Mouse (Mus musculus) neural tube, embryonic 14.5 days (tissue): ENCODE data around the gene Itgb3. TPM values are rescaled to one million over a fixed set of nuclear protein-coding genes. Genes with fewer than 3 reads are reported as not detected.

Experiments used
- ATAC-seq: fragments of 200-750 bp; cut with Nextera tagmentation; 2 replicates; pipeline ENCODE4 v1.8.0; 2017; ENCODE audit warnings: low read depth, mild to moderate bottlenecking, moderate TSS enrichment, moderate library complexity
- H3K27ac ChIP-seq: fragments of 300-500 bp; sonication (generic); 2 replicates; pipeline ENCODE4 v1.5.1; 2014; ENCODE audit warnings: low read depth, mild to moderate bottlenecking, control low read depth, low read length, moderate library complexity, mixed read lengths
- H3K27me3 ChIP-seq: fragments of 300-500 bp; sonication (generic); 2 replicates; pipeline ENCODE4 v1.6.1; 2014; ENCODE audit warnings: low read length; ENCODE audit not compliant: control insufficient read depth, insufficient read depth
- H3K36me3 ChIP-seq: fragments of 300-500 bp; sonication (generic); 2 replicates; pipeline ENCODE4 v1.6.1; 2014; ENCODE audit warnings: low read length, mixed read lengths; ENCODE audit not compliant: control insufficient read depth, insufficient read depth
- H3K4me1 ChIP-seq: fragments of 300-500 bp; sonication (generic); 2 replicates; pipeline ENCODE4 v1.6.1; 2014; ENCODE audit warnings: low read length; ENCODE audit not compliant: control insufficient read depth, insufficient read depth
- H3K4me2 ChIP-seq: fragments of 300-500 bp; sonication (generic); 2 replicates; pipeline ENCODE4 v1.6.1; 2014; ENCODE audit warnings: mild to moderate bottlenecking, low read depth, low read length, control low read depth
- H3K4me3 ChIP-seq: fragments of 300-500 bp; sonication (generic); 2 replicates; pipeline ENCODE4 v1.5.1; 2014; ENCODE audit warnings: low read depth, low read length, control low read depth, mixed read lengths
- H3K9ac ChIP-seq: fragments of 300-500 bp; sonication (generic); replicated peaks from 2 replicates; pipeline ENCODE4 v1.6.1; 2014; ENCODE audit warnings: low read depth, mild to moderate bottlenecking, control low read depth, low read length, mixed read lengths
- H3K9me3 ChIP-seq: fragments of 300-500 bp; sonication (generic); 2 replicates; pipeline ENCODE4 v1.6.1; 2016; ENCODE audit warnings: low read length; ENCODE audit not compliant: control insufficient read depth
- WGBS: fragments of 180-500 bp; shearing (Covaris S2); extraction: QIAGEN DNeasy Blood & Tissue Kit; methylation state at CpG from one replicate; pipeline ENCODE4 v1.1.7; 2014; 5-methylcytosine and 5-hydroxymethylcytosine counted together
- polyA plus RNA-seq: library from polyadenylated mRNA; unstranded; fragments of >200 nt; fragmentation: Nextera tagmentation; extraction: Ambion mirVana; gene quantifications from 2 replicates; pipeline ENCODE4 v1.2.1, GENCODE M21; 2014

The Itgb3 gene
- polyA plus RNA-seq, 1 experiment from 2014 or later: 0.40 TPM

DNA sequence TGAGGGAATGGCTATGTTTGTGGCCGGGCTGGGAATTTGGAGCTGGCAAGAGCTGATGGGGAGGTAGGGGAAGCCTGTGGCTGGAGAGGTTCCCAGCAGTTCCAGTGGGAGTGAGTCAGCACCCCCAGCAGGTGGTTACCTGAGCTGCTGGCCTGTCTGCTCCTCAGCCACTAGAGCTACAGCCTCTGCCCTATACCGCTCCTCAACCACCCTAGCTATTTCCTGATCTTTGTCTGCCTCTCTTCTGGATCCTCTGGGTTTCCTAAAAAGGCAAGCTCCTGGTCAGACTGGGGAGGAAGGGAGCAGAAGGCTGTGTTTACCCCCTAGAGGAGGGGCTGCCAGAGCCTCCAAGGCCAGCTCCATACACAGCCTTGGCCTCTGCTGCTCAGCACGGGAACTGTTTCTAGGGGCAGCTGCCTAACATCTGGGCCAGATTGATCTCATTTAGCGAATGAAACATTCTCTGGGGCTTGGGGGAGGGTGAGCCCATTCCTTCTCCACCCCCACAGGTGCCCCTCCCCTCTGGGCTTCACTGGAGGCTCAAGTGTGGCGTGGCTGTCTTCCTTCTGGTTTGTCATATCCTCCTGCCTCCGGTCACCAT is 17.1 kb downstream of the Itgb3 start:
- Histone ChIP-seq H3K9me3 (no peaks in the 10 kb centered on the region), H3K36me3 (no peaks in the 10 kb centered on the region), H3K27ac (no peak overlapping the region), H3K4me2 (no peak overlapping the region), H3K9ac (no peak overlapping the region), H3K27me3 (no peaks in the 10 kb centered on the region), H3K4me1 (no peaks in the 10 kb centered on the region), H3K4me3 (no peak overlapping the region)
- WGBS: 63% methylated on average over 6 of the region's 6 CpGs
- no peak for ATAC-seq

DNA sequence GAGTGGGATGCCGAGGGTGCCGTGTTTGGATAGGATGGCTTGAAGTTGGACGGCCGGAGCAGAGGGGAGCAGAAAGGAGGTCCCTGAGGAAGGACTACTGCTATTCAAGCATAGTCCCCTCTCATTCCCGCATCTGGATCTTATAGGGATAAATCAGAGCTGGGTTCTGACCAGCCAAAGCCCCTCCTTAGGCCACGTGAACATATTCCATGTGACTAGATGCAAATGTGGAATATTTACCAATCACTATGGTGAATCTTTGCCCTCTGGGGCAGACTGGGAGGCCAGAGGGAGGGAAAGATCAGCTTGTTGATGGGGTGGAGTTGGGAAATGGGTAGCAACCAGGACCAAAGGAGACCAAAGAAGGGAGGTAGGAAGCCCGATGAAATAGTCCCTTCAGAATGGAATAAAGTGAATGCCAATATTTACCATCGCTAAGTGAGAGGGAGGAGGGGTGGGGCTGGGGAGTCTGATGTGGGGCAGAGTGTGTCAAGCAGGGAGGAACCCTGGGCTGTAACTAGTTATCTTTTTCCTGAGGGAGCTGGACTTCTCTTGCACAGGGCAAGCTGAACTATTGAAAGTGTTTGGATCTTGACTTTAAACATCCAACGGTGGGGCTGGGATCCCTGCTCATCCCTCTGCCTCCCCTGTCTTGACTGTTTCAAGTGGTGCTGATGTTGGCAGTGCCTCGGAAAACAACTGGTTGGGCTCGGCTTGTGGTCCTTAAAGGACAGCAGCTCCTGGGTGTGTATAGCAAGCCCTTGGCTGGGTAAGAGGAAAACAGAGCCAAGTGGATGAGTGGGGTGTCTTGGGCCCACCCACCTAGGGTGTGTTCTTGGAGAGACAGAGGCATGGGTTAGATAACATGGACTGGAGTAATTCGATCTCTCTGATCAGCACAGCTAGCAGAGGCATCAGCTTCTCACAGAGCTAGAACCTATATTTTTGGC is 17.9 kb downstream of the Itgb3 start:
- Histone ChIP-seq H3K9ac (no peak overlapping the region), H3K4me2 (no peak overlapping the region), H3K4me3 (no peak overlapping the region), H3K9me3 (no peaks in the 10 kb centered on the region), H3K36me3 (no peaks in the 10 kb centered on the region), H3K27ac (no peak overlapping the region), H3K4me1 (no peaks in the 10 kb centered on the region), H3K27me3 (no peaks in the 10 kb centered on the region)
- no peak for ATAC-seq
- WGBS: 53% methylated on average over 12 of the region's 12 CpGs

DNA sequence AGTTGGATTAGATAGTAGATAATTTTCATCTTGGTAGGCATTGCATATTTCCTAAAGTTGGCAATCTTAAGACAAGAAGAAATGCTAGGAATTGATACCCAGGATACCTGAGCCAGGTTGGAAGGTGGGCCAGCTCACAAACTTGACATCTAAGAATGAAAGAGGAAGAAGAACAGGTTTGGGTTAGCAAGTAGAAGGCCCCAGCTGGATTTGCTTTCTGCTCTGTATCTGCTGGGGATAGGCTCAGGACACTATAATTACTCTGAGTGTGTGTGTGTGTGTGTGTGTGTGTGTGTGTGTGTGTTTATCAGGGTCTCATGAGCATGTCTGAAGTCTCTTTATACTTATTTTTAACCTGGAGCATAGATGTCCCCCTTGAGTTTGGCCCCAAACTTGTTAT is 18.8 kb downstream of the Itgb3 start:
- Histone ChIP-seq H3K36me3 (no peaks in the 10 kb centered on the region), H3K9ac (no peak overlapping the region), H3K9me3 (no peaks in the 10 kb centered on the region), H3K27me3 (no peaks in the 10 kb centered on the region), H3K4me2 (no peak overlapping the region), H3K27ac (no peak overlapping the region), H3K4me1 (no peaks in the 10 kb centered on the region), H3K4me3 (no peak overlapping the region)
- no peak for ATAC-seq

DNA sequence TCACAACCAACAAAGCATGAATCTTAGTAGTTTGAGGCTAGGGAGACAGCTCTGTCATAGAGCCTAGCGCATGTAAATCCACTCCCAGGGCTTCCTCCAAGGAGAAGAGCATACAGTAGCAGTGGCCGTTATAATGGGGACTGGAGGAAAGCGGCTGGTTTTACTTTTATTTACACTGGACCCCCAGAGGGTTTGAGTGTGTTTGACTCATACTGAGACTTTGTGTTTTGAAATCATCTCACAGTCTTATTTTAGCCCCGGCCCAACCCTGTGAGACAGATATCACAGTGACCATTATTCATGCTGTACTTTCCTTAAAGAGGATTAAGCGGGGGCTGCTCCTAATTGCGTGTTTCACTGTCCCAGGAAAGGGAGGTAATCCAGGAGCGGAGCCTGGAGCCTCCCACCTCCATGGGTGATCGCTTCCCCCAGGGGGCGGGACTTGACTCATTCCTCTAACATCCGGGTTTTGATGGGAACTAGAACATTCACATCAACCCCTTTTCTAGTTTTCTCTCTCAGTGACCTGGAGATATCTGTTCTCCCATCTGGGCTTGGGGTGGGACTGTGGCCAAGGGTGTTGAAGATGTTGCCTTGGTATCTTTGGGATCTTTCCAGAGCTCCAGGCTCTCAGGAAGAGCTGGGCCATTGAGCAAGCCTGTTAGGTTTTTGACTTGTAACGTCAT is 20.0 kb downstream of the Itgb3 start:
- Histone ChIP-seq H3K4me3 (no peak overlapping the region), H3K4me2 (no peak overlapping the region), H3K27me3 (no peaks in the 10 kb centered on the region), H3K9me3 (no peaks in the 10 kb centered on the region), H3K9ac (no peak overlapping the region), H3K36me3 (no peaks in the 10 kb centered on the region), H3K27ac (no peak overlapping the region), H3K4me1 (no peaks in the 10 kb centered on the region)
- 72% methylated on average over 11 of the region's 11 CpGs for WGBS
- ATAC-seq: no peak

DNA sequence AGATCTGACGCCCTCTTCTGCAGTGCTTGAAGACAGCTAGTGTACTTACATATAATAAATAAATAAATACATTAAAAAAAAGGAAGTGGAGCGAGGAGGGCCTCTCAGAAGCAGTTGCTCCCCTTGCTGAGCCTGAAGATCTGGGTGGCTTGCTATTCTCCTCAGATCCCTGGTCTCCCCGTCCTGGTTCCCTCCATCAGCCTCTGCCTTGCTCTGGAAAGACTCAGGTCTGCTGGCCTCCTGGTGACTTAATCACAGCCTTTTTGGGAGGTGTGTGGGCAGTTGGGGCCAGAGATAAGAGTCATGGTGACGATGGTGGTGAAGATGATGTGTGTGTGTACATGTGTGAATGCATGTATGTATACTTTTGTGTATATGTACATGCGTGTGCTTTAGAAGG is 20.8 kb downstream of the Itgb3 start:
- Histone ChIP-seq H3K27ac (no peak overlapping the region), H3K9ac (no peak overlapping the region), H3K4me2 (no peak overlapping the region), H3K9me3 (no peaks in the 10 kb centered on the region), H3K4me1 (no peaks in the 10 kb centered on the region), H3K36me3 (no peaks in the 10 kb centered on the region), H3K27me3 (no peaks in the 10 kb centered on the region), H3K4me3 (no peak overlapping the region)
- 86% methylated on average over 5 of the region's 5 CpGs for WGBS
- ATAC-seq: no peak

DNA sequence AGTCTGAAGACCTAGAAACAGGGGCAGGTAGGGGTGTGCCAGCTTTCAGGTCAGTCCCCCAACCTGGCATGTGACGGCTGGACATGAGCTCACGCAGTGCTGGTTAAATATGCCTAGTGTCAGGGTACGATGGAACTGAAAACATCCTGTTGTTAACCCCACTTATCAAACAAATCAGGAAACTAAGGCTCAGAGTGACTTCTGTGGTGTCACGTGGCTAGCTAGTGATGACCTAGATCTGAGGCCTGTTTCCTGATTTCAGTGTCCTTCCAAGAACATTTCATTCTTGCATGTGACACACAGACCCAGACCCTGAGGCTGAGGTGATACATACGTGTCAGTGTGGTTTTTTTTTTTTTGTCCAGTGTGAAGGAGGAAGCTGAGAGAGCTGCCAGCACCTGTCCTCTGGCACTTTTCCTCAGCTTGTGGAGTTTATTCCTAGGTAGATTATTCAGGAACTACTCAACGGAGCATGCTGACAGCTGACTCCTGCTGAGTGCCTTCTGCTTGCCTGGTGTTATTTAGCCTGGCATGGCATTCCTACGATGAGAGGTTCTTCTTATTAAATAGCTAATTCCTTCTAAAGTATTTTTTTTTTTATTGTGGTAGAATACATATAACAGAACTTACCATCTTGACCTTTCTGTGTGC is 22.5 kb downstream of the Itgb3 start:
- Histone ChIP-seq H3K9ac (no peak overlapping the region), H3K9me3 (no peaks in the 10 kb centered on the region), H3K27me3 (no peaks in the 10 kb centered on the region), H3K4me3 (no peak overlapping the region), H3K27ac (no peak overlapping the region), H3K4me2 (no peak overlapping the region), H3K4me1 (no peaks in the 10 kb centered on the region), H3K36me3 (no peaks in the 10 kb centered on the region)
- WGBS: 78% methylated on average over 7 of the region's 7 CpGs
- no peak for ATAC-seq

DNA sequence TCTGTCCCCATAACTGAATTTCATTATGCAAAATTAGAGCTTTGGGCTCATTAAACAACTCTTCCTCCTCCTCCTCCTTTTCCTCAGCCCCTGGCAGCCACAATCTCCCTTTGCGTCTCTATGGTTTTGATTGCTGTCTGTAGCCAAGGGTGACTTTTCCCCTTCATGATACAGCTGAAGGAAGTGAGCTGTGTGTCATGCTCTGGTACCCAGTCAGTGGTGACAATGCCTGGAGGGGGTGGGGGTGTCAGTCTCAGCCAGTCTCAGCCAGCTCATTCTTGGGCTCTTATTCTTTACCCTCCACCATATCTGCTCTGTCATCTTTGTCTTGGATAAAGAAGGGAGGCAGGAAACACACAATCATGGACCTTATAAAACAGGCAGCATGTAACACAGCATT is 23.5 kb downstream of the Itgb3 start:
- Histone ChIP-seq H3K4me2 (no peak overlapping the region), H3K9ac (no peak overlapping the region), H3K27me3 (no peaks in the 10 kb centered on the region), H3K4me3 (no peak overlapping the region), H3K4me1 (no peaks in the 10 kb centered on the region), H3K27ac (no peak overlapping the region), H3K9me3 (no peaks in the 10 kb centered on the region), H3K36me3 (no peaks in the 10 kb centered on the region)
- WGBS: 57% methylated on average over 1 of the region's 1 CpGs
- ATAC-seq: no peak

DNA sequence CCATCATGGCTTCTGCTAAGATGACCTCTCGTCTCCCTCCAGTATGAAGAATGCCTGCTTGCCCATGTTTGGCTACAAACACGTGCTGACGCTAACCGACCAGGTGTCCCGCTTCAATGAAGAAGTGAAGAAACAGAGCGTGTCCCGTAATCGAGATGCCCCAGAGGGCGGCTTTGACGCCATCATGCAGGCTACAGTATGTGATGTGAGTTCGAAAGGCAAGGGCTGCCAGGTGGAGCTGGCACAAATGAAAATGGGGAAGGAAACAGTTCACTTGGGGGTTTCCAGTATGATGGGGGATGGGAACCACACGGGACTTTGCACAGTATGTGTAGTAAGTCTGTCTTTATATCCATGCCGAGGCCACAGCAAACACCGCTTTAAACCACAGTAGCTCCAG is 29.2 kb downstream of the Itgb3 start:
- 96% methylated on average over 14 of the region's 14 CpGs for WGBS

More for the DNA sequence above, 29.2 kb downstream of the Itgb3 start:
- Histone ChIP-seq H3K4me3 (no peak overlapping the region), H3K27ac (no peak overlapping the region), H3K9ac (no peak overlapping the region), H3K4me1 (no peaks in the 10 kb centered on the region), H3K36me3 (no peaks in the 10 kb centered on the region), H3K4me2 (no peak overlapping the region), H3K9me3 (no peaks in the 10 kb centered on the region), H3K27me3 (no peaks in the 10 kb centered on the region)
- no peak for ATAC-seq
